Mouse (Mus musculus): ENCODE results near the gene Pdzd7.

Pdzd7 gene

GRCm38 (mm10) chr19:45012636-45013035 is 32.9 kb downstream of the Pdzd7 start:
- no peak for DNase-seq (ENCODE audit: low spot score)

- no peak for DNase-seq (ENCODE audit: low spot score)
Measured at GRCm38 (mm10) chr19:45012219-45012618, 33.3 kb downstream of the Pdzd7 start.

DNA sequence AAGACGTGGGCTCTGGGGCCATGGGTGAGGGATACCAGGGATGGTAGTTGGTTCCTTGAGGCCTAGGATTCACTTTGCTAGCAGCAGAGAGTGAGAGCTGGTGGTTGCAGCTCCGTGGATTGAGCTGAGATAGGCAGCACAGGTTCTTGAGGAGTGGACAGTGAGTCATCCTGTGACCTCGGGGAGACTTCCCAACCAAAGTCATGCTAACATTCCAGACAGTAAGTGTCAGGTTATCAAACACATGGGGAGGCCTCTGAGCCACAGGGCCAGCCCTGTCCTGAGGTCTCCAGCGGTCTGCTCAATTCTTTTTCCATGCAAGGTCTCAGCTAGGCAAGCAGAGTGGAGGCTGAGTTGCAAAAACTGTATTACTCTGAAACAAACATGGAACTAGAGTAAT is 34.9 kb downstream of the Pdzd7 start:
- DNase-seq (ENCODE audit: low spot score), result no peak

GRCm38 (mm10) chr19:45007425-45008191 is 37.9 kb downstream of the Pdzd7 start:
- DNase-seq (ENCODE audit: low spot score), result no peak

DNA sequence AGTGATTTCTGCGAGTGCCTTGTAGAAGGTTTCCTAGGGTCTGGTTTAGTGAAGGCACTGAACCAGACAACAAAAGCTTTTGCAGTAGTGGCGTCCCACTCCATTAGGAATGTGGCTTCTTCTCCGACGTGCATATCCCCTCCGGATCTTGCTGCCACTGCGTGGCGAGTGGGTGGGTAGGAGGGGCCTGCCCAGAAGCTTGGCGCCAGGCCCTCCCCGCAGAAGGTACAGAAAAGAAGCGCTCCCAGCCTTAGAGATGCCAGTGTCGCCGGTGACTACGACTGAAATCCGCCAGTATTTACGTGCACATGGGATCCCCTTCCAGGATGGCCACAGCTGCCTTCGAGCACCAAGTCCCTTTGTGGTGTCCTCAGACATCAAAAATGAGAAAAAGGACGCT is 38.5 kb downstream of the Pdzd7 start:
- DNase-seq (ENCODE audit: low spot score), result no peak

GRCm38 (mm10) chr19:45005957-45006712 is 39.4 kb downstream of the Pdzd7 start, which contains the start of gene Mrpl43:
Gene Mrpl43, minus strand, starts transcription at chr19:45006442.
- peak; percentile 91 for DNase-seq (ENCODE audit: low spot score)

DNA sequence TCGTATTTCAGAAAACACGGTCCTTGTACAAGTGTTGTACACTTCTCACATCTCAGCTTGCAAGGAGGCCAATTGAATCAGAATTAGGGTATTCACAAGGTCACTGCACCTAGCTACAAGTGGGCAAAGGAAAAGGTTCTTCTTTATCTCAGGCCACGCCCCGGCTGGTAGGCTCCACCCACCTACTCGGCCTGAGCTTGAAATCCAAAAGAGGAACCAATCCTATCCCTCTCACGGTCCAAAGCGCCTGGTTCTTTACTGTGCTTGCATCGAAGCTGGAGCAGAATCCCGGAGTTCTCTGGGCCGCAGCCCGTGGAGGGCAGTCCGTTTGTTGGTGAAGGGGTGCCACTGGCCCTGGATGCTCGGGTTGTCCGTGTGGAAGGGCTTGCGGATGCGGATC is 40.1 kb downstream of the Pdzd7 start, which contains the start of gene Twnk:
Gene Twnk, plus strand, starts transcription at position 220 of the 400 bp plus-strand sequence.
- peak; percentile 73 for DNase-seq (ENCODE audit: low spot score)

DNA sequence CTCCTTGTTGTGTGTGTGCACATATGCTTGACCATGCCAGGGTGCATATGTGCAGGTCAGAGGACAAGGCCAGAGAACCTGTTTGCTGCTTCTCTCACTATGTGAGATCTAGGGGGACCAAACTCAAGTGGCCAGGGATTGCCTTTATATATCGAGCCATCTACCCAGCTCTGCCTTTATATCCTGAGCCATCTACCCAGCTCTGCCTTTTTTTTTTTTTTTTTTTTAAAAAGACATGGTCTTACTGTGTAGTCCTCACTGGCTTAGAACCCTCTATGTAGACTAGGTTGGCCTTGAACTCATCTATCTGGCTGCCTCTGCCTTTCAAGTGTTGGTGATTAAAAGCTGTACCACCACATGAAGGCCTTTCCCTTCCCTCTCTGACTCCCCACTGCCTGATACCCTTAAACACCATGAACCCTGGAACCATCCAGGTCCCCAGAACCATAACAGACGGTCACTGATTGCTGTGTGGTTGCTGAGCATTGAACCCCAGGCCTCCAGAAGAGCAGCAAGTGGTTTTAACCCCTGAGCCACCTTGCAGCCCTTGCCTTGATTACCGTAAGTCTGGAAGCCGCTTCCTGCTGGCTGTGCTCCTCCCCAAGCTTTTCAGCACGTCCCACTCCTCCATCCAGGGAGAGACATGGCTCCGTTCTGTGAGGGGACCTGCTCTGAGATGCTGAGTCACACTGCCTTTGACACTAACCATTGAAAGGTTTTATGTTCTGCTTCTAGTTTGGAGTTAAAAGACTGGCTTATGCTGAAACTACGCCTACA is 41.6 kb downstream of the Pdzd7 start:
- no peak for DNase-seq (ENCODE audit: low spot score)

DNA sequence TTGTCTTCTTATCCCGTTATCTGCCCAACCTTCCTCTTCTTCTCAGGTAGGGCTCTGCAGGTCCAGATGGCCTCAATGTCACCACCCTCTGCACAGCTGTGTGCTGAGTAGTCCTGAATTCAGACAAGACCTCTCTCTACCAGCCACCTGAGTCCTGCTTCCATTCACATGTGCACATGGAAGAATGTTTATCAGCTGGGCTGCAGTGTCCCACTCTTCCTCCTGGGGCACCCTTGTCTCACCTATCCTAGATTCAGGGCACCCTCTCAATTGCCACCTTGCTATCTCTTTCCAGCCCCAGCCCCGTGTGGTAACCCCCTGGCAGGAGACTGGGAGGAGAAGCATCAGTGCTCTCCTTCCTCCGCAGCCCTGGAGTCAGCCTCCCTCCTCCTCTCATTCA is 43.2 kb downstream of the Pdzd7 start:
- DNase-seq (ENCODE audit: low spot score), result no peak

- no peak for DNase-seq (ENCODE audit: low spot score)
Measured at GRCm38 (mm10) chr19:44999647-45000046, 45.9 kb downstream of the Pdzd7 start.

DNA sequence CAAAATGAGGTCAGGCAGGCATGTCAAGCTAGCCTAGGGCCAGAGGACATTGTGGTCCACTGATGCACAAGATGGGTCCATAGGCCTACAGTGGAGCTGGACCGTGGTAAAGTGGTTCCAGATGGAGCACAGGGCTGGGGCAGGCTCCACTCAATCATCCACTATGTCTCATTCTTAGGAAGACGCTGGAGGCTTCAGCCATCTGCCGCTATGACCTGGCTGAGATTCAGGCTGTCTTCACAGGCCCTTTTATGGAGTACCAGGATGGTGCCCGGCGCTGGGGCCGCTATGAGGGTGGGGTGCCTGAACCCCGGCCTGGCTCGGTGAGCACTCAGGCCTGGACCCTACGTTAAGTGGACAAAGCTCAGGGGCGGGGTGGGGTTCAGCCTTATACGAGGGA is 47.7 kb downstream of the Pdzd7 start:
- no peak for DNase-seq (ENCODE audit: low spot score)

GRCm38 (mm10) chr19:44992712-44993111 is 52.8 kb downstream of the Pdzd7 start:
- DNase-seq (ENCODE audit: low spot score), result no peak

DNA sequence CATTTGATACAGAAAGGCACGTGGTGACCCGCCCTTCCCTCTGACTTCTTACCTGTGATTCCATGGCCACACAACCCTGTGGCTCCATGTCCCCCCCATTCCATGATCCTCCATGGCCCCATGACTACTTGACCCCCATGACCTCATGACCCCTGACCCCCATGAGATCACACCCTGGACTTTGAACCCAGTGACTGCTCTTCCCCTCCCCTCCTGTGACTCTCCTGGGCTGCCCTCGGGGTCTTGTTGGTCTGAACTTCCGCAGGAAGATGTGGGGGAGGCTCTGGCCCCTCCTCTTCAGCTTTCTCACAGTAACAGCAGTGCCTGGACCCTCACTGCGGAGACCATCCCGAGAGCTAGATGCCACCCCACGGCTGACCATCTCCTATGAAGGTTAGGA is 53.3 kb downstream of the Pdzd7 start:
- DNase-seq (ENCODE audit: low spot score), result no peak

DNA sequence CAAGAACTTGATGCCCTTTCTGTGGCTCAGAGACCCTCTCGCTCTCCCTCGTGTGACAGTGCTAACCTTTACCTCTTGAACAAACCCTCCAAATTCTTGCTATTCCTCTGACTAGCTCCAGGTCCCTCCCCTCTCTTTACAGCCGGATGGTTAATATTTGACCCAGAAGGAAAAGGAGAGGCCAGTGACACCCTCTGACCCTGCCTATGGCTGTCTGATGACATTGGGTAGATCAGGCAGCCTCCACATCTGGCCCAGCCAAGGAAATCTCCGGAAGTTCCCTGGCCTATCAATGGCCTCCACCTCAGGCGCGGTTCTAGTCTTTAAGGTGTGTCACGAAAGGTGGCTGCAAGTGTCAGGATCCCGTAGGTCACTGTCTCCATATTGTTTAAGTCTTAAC is 54.5 kb downstream of the Pdzd7 start:
- DNase-seq (ENCODE audit: low spot score), result no peak

GRCm38 (mm10) chr19:44989567-44990495 is 55.7 kb downstream of the Pdzd7 start:
- no peak for DNase-seq (ENCODE audit: low spot score)

- DNase-seq (ENCODE audit: low spot score), result no peak
Measured at GRCm38 (mm10) chr19:44988831-44989566, 56.5 kb downstream of the Pdzd7 start, which contains the start of gene Sema4g. Gene Sema4g, plus strand, starts transcription at chr19:44989101.

DNA sequence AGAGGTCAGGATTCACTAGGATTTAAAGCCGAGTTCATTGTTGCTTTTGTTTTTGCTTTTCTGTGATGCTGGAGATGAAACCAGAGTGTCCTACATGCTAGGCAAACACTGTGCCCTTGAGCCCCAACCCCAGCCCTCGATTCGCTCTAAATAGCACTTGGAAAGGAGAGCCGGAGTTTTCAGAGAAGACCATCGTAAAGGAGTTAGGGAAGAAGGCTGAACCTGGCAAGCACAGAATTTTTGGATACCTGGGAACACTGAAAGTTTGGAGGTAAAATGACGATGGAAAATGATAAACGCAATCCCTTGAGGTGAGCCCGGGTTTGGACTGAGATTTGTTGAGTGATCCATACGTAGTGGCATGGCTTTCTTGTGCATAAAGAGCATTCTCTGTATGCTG is 57.2 kb downstream of the Pdzd7 start:
- no peak for DNase-seq (ENCODE audit: low spot score)

GRCm38 (mm10) chr19:44987851-44988250 is 57.7 kb downstream of the Pdzd7 start:
- DNase-seq (ENCODE audit: low spot score), result no peak

- DNase-seq (ENCODE audit: low spot score), result no peak
Measured at GRCm38 (mm10) chr19:44987004-44987403, 58.5 kb downstream of the Pdzd7 start.

GRCm38 (mm10) chr19:44985159-44985988 is 60.1 kb downstream of the Pdzd7 start:
- DNase-seq (ENCODE audit: low spot score), result no peak

All from spleen, adult 12 weeks (tissue).